Mouse (Mus musculus): ENCODE data around the gene Ing3.

Gene Ing3

GRCm38 (mm10) chr6:21991151-21991550 lies 41.8 kb downstream of the Ing3 start:
- DNase-seq (ENCODE audit: low spot score in 2 of 2), result no peak

- DNase-seq (ENCODE audit: low spot score in 2 of 2), result no peak
Measured at GRCm38 (mm10) chr6:21993070-21993469, 43.7 kb downstream of the Ing3 start.

GRCm38 (mm10) chr6:21998131-21998530 lies 48.8 kb downstream of the Ing3 start:
- DNase-seq (ENCODE audit: low spot score in 2 of 2), result no peak

GRCm38 (mm10) chr6:21999025-21999424 lies 49.7 kb downstream of the Ing3 start:
- DNase-seq (ENCODE audit: low spot score in 2 of 2), result no peak

- DNase-seq (ENCODE audit: low spot score in 2 of 2), result no peak
Measured at GRCm38 (mm10) chr6:22000086-22000485, 50.7 kb downstream of the Ing3 start.

GRCm38 (mm10) chr6:22000881-22001280 lies 51.5 kb downstream of the Ing3 start:
- DNase-seq (ENCODE audit: low spot score in 2 of 2), result no peak

GRCm38 (mm10) chr6:22001284-22001916 lies 52.0 kb downstream of the Ing3 start:
- no peak for DNase-seq (ENCODE audit: low spot score in 2 of 2)

- no peak for DNase-seq (ENCODE audit: low spot score in 2 of 2)
Measured at GRCm38 (mm10) chr6:22002521-22003199, 53.3 kb downstream of the Ing3 start.

- no peak for DNase-seq (ENCODE audit: low spot score in 2 of 2)
Measured at GRCm38 (mm10) chr6:22003200-22003587, 53.8 kb downstream of the Ing3 start.

- DNase-seq (ENCODE audit: low spot score in 2 of 2), result no peak
Measured at GRCm38 (mm10) chr6:22003959-22004543, 54.7 kb downstream of the Ing3 start.

- DNase-seq (ENCODE audit: low spot score in 2 of 2), result no peak
Measured at GRCm38 (mm10) chr6:22008346-22008745, 59.0 kb downstream of the Ing3 start.

GRCm38 (mm10) chr6:22010258-22010657 lies 60.9 kb downstream of the Ing3 start:
- DNase-seq (ENCODE audit: low spot score in 2 of 2), result no peak

- DNase-seq (ENCODE audit: low spot score in 2 of 2), result no peak
Measured at GRCm38 (mm10) chr6:22010761-22011281, 61.5 kb downstream of the Ing3 start.

- no peak for DNase-seq (ENCODE audit: low spot score in 2 of 2)
Measured at GRCm38 (mm10) chr6:22011546-22011945, 62.2 kb downstream of the Ing3 start.

GRCm38 (mm10) chr6:22012099-22012498 lies 62.7 kb downstream of the Ing3 start:
- DNase-seq (ENCODE audit: low spot score in 2 of 2), result no peak

- DNase-seq (ENCODE audit: low spot score in 2 of 2), result no peak
Measured at GRCm38 (mm10) chr6:22012501-22012900, 63.1 kb downstream of the Ing3 start.

- DNase-seq (ENCODE audit: low spot score in 2 of 2), result no peak
Measured at GRCm38 (mm10) chr6:22013394-22013793, 64.0 kb downstream of the Ing3 start.

GRCm38 (mm10) chr6:22014291-22014911 lies 65.0 kb downstream of the Ing3 start:
- no peak for DNase-seq (ENCODE audit: low spot score in 2 of 2)

- DNase-seq (ENCODE audit: low spot score in 2 of 2), result no peak
Measured at GRCm38 (mm10) chr6:22017631-22018030, 68.3 kb downstream of the Ing3 start.

GRCm38 (mm10) chr6:22018768-22019445 lies 69.5 kb downstream of the Ing3 start:
- no peak for DNase-seq (ENCODE audit: low spot score in 2 of 2)

GRCm38 (mm10) chr6:22019637-22020036 lies 70.3 kb downstream of the Ing3 start:
- no peak for DNase-seq (ENCODE audit: low spot score in 2 of 2)

GRCm38 (mm10) chr6:22020696-22021095 lies 71.3 kb downstream of the Ing3 start:
- DNase-seq (ENCODE audit: low spot score in 2 of 2), result no peak

Measured in thymus, postnatal 10 days (tissue).